Mouse (Mus musculus): ENCODE results near the gene Wdr90.

Wdr90 gene

GRCm38 (mm10) chr17:25830806-25831431, 30.4 kb downstream of the Wdr90 start:
- no peak for DNase-seq (ENCODE audit: low read depth, low spot score)

GRCm38 (mm10) chr17:25830200-25830753, 31.0 kb downstream of the Wdr90 start:
- DNase-seq (ENCODE audit: low read depth, low spot score), result no peak

GRCm38 (mm10) chr17:25829558-25830017, 31.7 kb downstream of the Wdr90 start:
- DNase-seq (ENCODE audit: low read depth, low spot score), result no peak

GRCm38 (mm10) chr17:25828712-25829557, 32.4 kb downstream of the Wdr90 start, which contains the start of gene Jmjd8:
TSS of gene Jmjd8 (plus strand) at chr17:25828867.
- DNase-seq (ENCODE audit: low read depth, low spot score), result peak; percentile 79

GRCm38 (mm10) chr17:25828223-25828594, 33.1 kb downstream of the Wdr90 start:
- DNase-seq (ENCODE audit: low read depth, low spot score), result no peak

- no peak for DNase-seq (ENCODE audit: low read depth, low spot score)
These were observed 33.6 kb downstream of the Wdr90 start for GRCm38 (mm10) chr17:25827546-25828222.

GRCm38 (mm10) chr17:25827011-25827410, 34.3 kb downstream of the Wdr90 start:
- DNase-seq (ENCODE audit: low read depth, low spot score), result no peak

GRCm38 (mm10) chr17:25825984-25826570, 35.2 kb downstream of the Wdr90 start:
- DNase-seq (ENCODE audit: low read depth, low spot score), result no peak

- DNase-seq (ENCODE audit: low read depth, low spot score), result no peak
These were observed 36.0 kb downstream of the Wdr90 start for GRCm38 (mm10) chr17:25825311-25825710.

- no peak for DNase-seq (ENCODE audit: low read depth, low spot score)
These were observed 36.7 kb downstream of the Wdr90 start for GRCm38 (mm10) chr17:25824362-25825142.

GRCm38 (mm10) chr17:25823452-25823851, 37.8 kb downstream of the Wdr90 start, which contains the start of gene Wdr24:
TSS of gene Wdr24 (plus strand) at chr17:25823627.
- peak; percentile 86 for DNase-seq (ENCODE audit: low read depth, low spot score)

- no peak for DNase-seq (ENCODE audit: low read depth, low spot score)
These were observed 42.2 kb downstream of the Wdr90 start for GRCm38 (mm10) chr17:25818851-25819780.

- no peak for DNase-seq (ENCODE audit: low read depth, low spot score)
These were observed 43.6 kb downstream of the Wdr90 start for GRCm38 (mm10) chr17:25817662-25818061.

GRCm38 (mm10) chr17:25813471-25813870, 47.8 kb downstream of the Wdr90 start:
- peak; percentile 93 for DNase-seq (ENCODE audit: low read depth, low spot score)

- DNase-seq (ENCODE audit: low read depth, low spot score), result no peak
These were observed 50.4 kb downstream of the Wdr90 start for GRCm38 (mm10) chr17:25810890-25811289.

GRCm38 (mm10) chr17:25809606-25810340, 51.5 kb downstream of the Wdr90 start:
- DNase-seq (ENCODE audit: low read depth, low spot score), result no peak

GRCm38 (mm10) chr17:25808789-25809605, 52.3 kb downstream of the Wdr90 start, which contains the start of gene Fbxl16:
TSS of gene Fbxl16 (plus strand) at chr17:25809085.
- peak; percentile 59 for DNase-seq (ENCODE audit: low read depth, low spot score)

GRCm38 (mm10) chr17:25808028-25808427, 53.3 kb downstream of the Wdr90 start:
- no peak for DNase-seq (ENCODE audit: low read depth, low spot score)

Data from forelimb bud, embryonic 11.5 days (tissue).